ENCODE assay signal across 29 mouse cellular contexts in genomic region chr5:29875451-29875850, GRCm38 (mm10).
"Had no signal": no experiment of that assay in that cellular context is flagged by ENCODE, and none has a peak within 500 bp of the region (broad histone marks: within the 10 kb centered on the region; RNA-seq: fewer than 3 reads in every experiment).

No protein-coding gene starts in this region.

- H3K4me2 ChIP-seq: heart, embryonic 11.5 days; heart, embryonic 13.5 days; heart, embryonic 15.5 days; hindbrain, embryonic 12.5 days; hindbrain, embryonic 14.5 days; intestine, embryonic 15.5 days; limb, embryonic 12.5 days; liver, embryonic 11.5 days; liver, embryonic 13.5 days; liver, embryonic 15.5 days had no signal

- H3K4me3 ChIP-seq: gastrocnemius, adult 2 months; heart, adult 2 months; heart, embryonic 13.5 days; heart, embryonic 15.5 days; hindbrain, embryonic 10.5 days; hindbrain, embryonic 12.5 days; intestine, embryonic 15.5 days; layer of hippocampus, adult 2 months; left cerebral cortex, adult 2 months; limb, embryonic 10.5 days; limb, embryonic 12.5 days; liver, embryonic 13.5 days; liver, embryonic 15.5 days had no signal

- ATAC-seq: hindbrain, embryonic 16.5 days; inflammation-experienced regulatory T-cells, adult 6 months; intestine, embryonic 15.5 days; intestine, postnatal 0 days had no signal

- DNase-seq: gastrocnemius, adult 2 months; gastrocnemius, postnatal 10 days; gastrocnemius, postnatal 25 days; heart, adult 11 months; heart, adult 2 months; heart, postnatal 14 days; heart, postnatal 36 days; kidney, adult 18-20 months; kidney, adult 8-10 months; kidney, postnatal 10 days; kidney, postnatal 4 days; liver; liver, embryonic 13.5 days had no signal

- H3K36me3 ChIP-seq: heart, embryonic 13.5 days; heart, embryonic 15.5 days; hindbrain, embryonic 10.5 days; hindbrain, embryonic 12.5 days; intestine, embryonic 15.5 days; limb, embryonic 10.5 days; limb, embryonic 12.5 days; liver, embryonic 13.5 days; liver, embryonic 15.5 days had no signal

- H3K27me3 ChIP-seq: heart, embryonic 13.5 days; heart, embryonic 15.5 days; hindbrain, embryonic 12.5 days; intestine, embryonic 15.5 days; limb, embryonic 12.5 days; liver, embryonic 13.5 days; liver, embryonic 15.5 days had no signal
